Mouse (Mus musculus): ENCODE measurements around the gene Sash1. TPM values are rescaled to one million over a fixed set of nuclear protein-coding genes. Genes with fewer than 3 reads are reported as not detected.

Sash1 gene
- total and polyA plus RNA-seq, 3 experiments = 0.09 to 0.59 (median 0.24) TPM

DNA sequence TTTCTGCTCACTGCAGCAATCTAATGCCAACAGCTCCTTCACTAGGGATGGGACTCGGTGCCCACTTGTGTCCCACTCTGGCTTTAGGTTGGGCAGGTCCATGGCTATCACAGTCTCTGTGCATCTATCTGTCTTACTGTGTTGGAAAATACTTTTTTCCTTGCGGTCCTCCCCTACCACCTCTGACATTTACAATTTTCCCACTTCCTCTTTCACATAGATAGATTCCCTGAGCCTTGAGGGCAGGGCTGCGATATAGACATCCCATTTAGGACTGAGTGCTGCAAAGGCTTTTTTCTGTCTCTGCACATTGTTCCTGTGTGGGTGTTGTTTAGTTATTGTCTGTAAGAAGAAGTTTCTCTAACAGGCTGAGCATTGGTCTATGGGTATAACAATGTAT lies 40.4 kb upstream of the Sash1 start:
- Histone ChIP-seq H3K36me3 (replicated peaks in 1 of 2; ENCODE audit: control insufficient read depth in 1 of 2, insufficient read depth in 1 of 2, low read length in 1 of 2) (no peaks in the 10 kb centered on the region), H3K27me3 (replicated peaks) (no peaks in the 10 kb centered on the region), H3K4me1 (ENCODE audit: control insufficient read depth in 1 of 2, insufficient read depth in 2 of 2) (peaks cover 12 to 52% of the 10 kb centered on the region in 2 experiments; a peak in 3 of 4 replicates), H3K4me2 (ENCODE audit: insufficient read depth, low read depth, poor library complexity, severe bottlenecking) (no peak overlapping the region), H3K27ac (ENCODE audit: insufficient read depth, low read depth) (peak overlapping the region; percentile 43; the same call in 1 of the 2 replicates), H3K9me3 (replicated peaks; ENCODE audit: low read length) (no peaks in the 10 kb centered on the region), H3K79me2 (replicated peaks; ENCODE audit: control insufficient read depth, extremely low read depth, insufficient read depth, poor library complexity, severe bottlenecking) (no peaks in the 10 kb centered on the region), H3K9ac (ENCODE audit: insufficient read depth, low read depth) (no peak overlapping the region), H3K4me3 (replicated peaks in 1 of 3; ENCODE audit: low read depth in 2 of 3, low read length in 2 of 3, poor library complexity in 1 of 3) (no peak overlapping the region)
- in situ Hi-C loops (cut with MboI; ENCODE audit: low pct_ligation_motif_present, low pct_unique_long_range_greater_than_20kb, low sequenced_read_pairs) (no loop called here), dilution Hi-C loops (cut with MboI; ENCODE audit: extremely low pct_ligation_motif_present, extremely low pct_unique_long_range_greater_than_20kb, low sequenced_read_pairs) (no loop called here)
- TF ChIP-seq MAFK (IDR thresholded peaks at IDR 0.05; ENCODE audit: insufficient replicate concordance, low read length) (no peak), IRF4 (IDR thresholded peaks at IDR 0.05; ENCODE audit: low read depth, low read length) (peak; percentile 88), ZC3H11A (IDR thresholded peaks at IDR 0.05; ENCODE audit: low read depth, low read length) (no peak), MEF2A (IDR thresholded peaks at IDR 0.05; ENCODE audit: borderline replicate concordance, low read depth, low read length) (0 out of 2 replicates have a peak, but pooled peaks have one; percentile 34), TCF12 (IDR thresholded peaks at IDR 0.05; ENCODE audit: low read depth, low read length) (no peak), CHD2 (IDR thresholded peaks at IDR 0.05; ENCODE audit: low read length) (0 out of 2 replicates have a peak, but pooled peaks have one; percentile 9), EP300 (IDR thresholded peaks at IDR 0.05; ENCODE audit: low read length) (peak; percentile 88), ETS1 (conservative IDR thresholded peaks at IDR 0.05; ENCODE audit: low read depth, low read length) (peak; percentile 9; the same call in 1 of the 2 replicates)
- DNase-seq (ENCODE audit: extremely low read depth) = no peak

DNA sequence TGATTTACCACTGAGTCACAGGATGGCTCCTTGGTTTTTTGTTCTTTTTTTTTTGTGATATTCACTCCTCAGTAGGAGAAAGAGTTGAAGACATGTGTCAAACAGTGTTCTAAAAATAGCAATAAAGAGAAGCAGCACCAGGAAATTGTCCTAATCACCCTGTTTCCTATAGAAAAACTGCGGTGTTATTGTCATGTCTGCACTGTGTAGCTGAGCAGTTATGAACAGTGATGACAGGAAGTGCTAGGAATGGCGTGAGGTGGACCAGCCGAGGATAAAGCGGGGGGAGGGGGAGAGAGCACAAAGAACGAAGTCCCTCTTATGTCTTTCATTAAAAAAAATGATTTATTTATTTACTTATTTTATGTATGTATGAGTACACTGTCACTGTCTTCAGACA lies 39.4 kb upstream of the Sash1 start:
- H3K4me2 ChIP-seq (ENCODE audit: insufficient read depth, low read depth, poor library complexity, severe bottlenecking) = no peak overlapping the region
- H3K9ac ChIP-seq (ENCODE audit: insufficient read depth, low read depth) = no peak overlapping the region
- H3K9me3 ChIP-seq (replicated peaks; ENCODE audit: low read length) = no peaks in the 10 kb centered on the region
- no peaks in the 10 kb centered on the region for H3K27me3 ChIP-seq (replicated peaks)
- no peak overlapping the region for H3K4me3 ChIP-seq (replicated peaks in 1 of 3; ENCODE audit: low read depth in 2 of 3, low read length in 2 of 3, poor library complexity in 1 of 3)
- no peaks in the 10 kb centered on the region for H3K79me2 ChIP-seq (replicated peaks; ENCODE audit: control insufficient read depth, extremely low read depth, insufficient read depth, poor library complexity, severe bottlenecking)
- no peak for DNase-seq (ENCODE audit: extremely low read depth)
- TF ChIP-seq SMC3 (IDR thresholded peaks at IDR 0.05; ENCODE audit: low read depth, low read length) (no peak), E2F4 (IDR thresholded peaks at IDR 0.05; ENCODE audit: insufficient replicate concordance, low read depth, low read length) (no peak), POLR2AphosphoS2 (IDR thresholded peaks at IDR 0.05; ENCODE audit: low read depth, low read length) (no peak)
- no peak overlapping the region for H3K27ac ChIP-seq (ENCODE audit: insufficient read depth, low read depth)
- H3K36me3 ChIP-seq (replicated peaks in 1 of 2; ENCODE audit: control insufficient read depth in 1 of 2, insufficient read depth in 1 of 2, low read length in 1 of 2) = no peaks in the 10 kb centered on the region
- in situ Hi-C loops (cut with MboI; ENCODE audit: low pct_ligation_motif_present, low pct_unique_long_range_greater_than_20kb, low sequenced_read_pairs) (no loop called here), dilution Hi-C loops (cut with MboI; ENCODE audit: extremely low pct_ligation_motif_present, extremely low pct_unique_long_range_greater_than_20kb, low sequenced_read_pairs) (no loop called here)
- H3K4me1 ChIP-seq (ENCODE audit: control insufficient read depth in 1 of 2, insufficient read depth in 2 of 2) = peaks cover 16 to 60% of the 10 kb centered on the region in 2 experiments

DNA sequence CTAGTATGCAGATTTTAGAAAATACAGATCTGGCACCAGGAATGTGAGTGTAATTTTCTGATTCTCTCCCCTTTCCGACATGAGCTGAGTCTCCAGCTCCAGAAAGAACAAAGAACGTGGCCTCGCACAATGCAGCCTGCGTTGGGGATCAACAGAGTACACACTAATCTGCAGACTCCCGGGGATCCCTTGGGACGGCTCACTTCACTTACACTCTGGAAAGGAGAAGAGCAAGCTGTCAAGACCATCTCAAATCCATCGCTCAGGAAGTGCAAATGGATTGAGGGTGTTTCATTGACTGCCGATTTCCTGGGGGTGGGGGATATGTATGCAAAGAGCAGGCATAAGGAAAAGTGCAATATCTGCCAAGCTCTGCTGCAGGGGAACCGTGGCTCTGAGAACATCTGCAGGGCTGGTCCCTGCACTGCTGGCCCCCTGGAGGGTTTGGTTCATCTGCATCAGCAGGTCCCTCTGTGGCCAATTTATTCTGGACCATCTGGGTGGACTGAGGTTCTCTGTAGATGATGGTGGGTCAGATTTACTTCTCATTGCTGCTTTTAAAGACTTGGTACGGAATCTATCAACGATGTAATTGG lies 35.3 kb upstream of the Sash1 start:
- no peak for DNase-seq (ENCODE audit: extremely low read depth)
- no peak for TF ChIP-seq E2F4 (IDR thresholded peaks at IDR 0.05; ENCODE audit: insufficient replicate concordance, low read depth, low read length)
- no peak for TF ChIP-seq ZMIZ1 (IDR thresholded peaks at IDR 0.05; ENCODE audit: low read depth, low read length)
- no peak for TF ChIP-seq JUND (conservative IDR thresholded peaks at IDR 0.05; ENCODE audit: low read depth, low read length)
- TF ChIP-seq HCFC1 (IDR thresholded peaks at IDR 0.05; ENCODE audit: low read depth, low read length) = no peak
- TF ChIP-seq EP300 (IDR thresholded peaks at IDR 0.05; ENCODE audit: low read length) = no peak
- no peak for TF ChIP-seq ETS1 (conservative IDR thresholded peaks at IDR 0.05; ENCODE audit: low read depth, low read length)
- TF ChIP-seq TBP (conservative IDR thresholded peaks at IDR 0.05; ENCODE audit: low read depth, low read length) = no peak
- TF ChIP-seq SMC3 (IDR thresholded peaks at IDR 0.05; ENCODE audit: low read depth, low read length) = no peak
- TF ChIP-seq GABPA (IDR thresholded peaks at IDR 0.05; ENCODE audit: insufficient replicate concordance, low read depth, low read length) = no peak
- TF ChIP-seq MYC (IDR thresholded peaks at IDR 0.05; ENCODE audit: low read depth, low read length) = no peak
- no peak for TF ChIP-seq UBTF (IDR thresholded peaks at IDR 0.05; ENCODE audit: low read depth, low read length)
- no peak for TF ChIP-seq JUN (IDR thresholded peaks at IDR 0.05; ENCODE audit: insufficient read depth, low read depth, low read length)
- TF ChIP-seq RCOR1 (conservative IDR thresholded peaks at IDR 0.05; ENCODE audit: low read depth, low read length) = no peak
- TF ChIP-seq POLR2AphosphoS2 (IDR thresholded peaks at IDR 0.05; ENCODE audit: low read depth, low read length) = no peak
- no peak for TF ChIP-seq ELF1 (IDR thresholded peaks at IDR 0.05; ENCODE audit: low read depth, low read length)
- TF ChIP-seq MXI1 (IDR thresholded peaks at IDR 0.05; ENCODE audit: low read depth, low read length) = no peak
- Histone ChIP-seq H3K9me3 (replicated peaks; ENCODE audit: low read length) (no peaks in the 10 kb centered on the region), H3K36me3 (replicated peaks in 1 of 2; ENCODE audit: control insufficient read depth in 1 of 2, insufficient read depth in 1 of 2, low read length in 1 of 2) (no peaks in the 10 kb centered on the region), H3K4me2 (ENCODE audit: insufficient read depth, low read depth, poor library complexity, severe bottlenecking) (no peak overlapping the region), H3K27ac (ENCODE audit: insufficient read depth, low read depth) (no peak overlapping the region), H3K27me3 (replicated peaks) (no peaks in the 10 kb centered on the region), H3K4me1 (ENCODE audit: control insufficient read depth in 1 of 2, insufficient read depth in 2 of 2) (peaks cover 10 to 37% of the 10 kb centered on the region in 2 experiments), H3K9ac (ENCODE audit: insufficient read depth, low read depth) (no peak overlapping the region), H3K79me2 (replicated peaks; ENCODE audit: control insufficient read depth, extremely low read depth, insufficient read depth, poor library complexity, severe bottlenecking) (no peaks in the 10 kb centered on the region), H3K4me3 (replicated peaks in 1 of 3; ENCODE audit: low read depth in 2 of 3, low read length in 2 of 3, poor library complexity in 1 of 3) (no peak overlapping the region)
- dilution Hi-C loops (cut with MboI; ENCODE audit: extremely low pct_ligation_motif_present, extremely low pct_unique_long_range_greater_than_20kb, low sequenced_read_pairs) (no loop called here), in situ Hi-C loops (cut with MboI; ENCODE audit: low pct_ligation_motif_present, low pct_unique_long_range_greater_than_20kb, low sequenced_read_pairs) (no loop called here)

All from CH12.LX (cell line).